Mouse (Mus musculus): ENCODE results near the gene Apbb1. TPM values are rescaled to one million over a fixed set of nuclear protein-coding genes. Genes with fewer than 3 reads are reported as not detected.
A peak's percentile ranks its signal among the peaks of the same experiment; 100 is the strongest.

Apbb1 gene
- total RNA-seq, 1 experiment from 2014 or later, result 0.64 TPM

GRCm38 (mm10) chr7:105527306-105527937, 54.0 kb downstream of the Apbb1 start:
- peak; percentile 79 for ATAC-seq (replicated peaks; ENCODE audit: low read depth, poor library complexity, severe bottlenecking)

- ATAC-seq (replicated peaks; ENCODE audit: low read depth, poor library complexity, severe bottlenecking), result 0 out of 2 replicates have a peak, but pooled peaks have one; percentile 8
Observed at GRCm38 (mm10) chr7:105524222-105524621, 57.2 kb downstream of the Apbb1 start.

GRCm38 (mm10) chr7:105520201-105520600, 61.3 kb downstream of the Apbb1 start:
- ATAC-seq (replicated peaks; ENCODE audit: low read depth, poor library complexity, severe bottlenecking), result no peak

GRCm38 (mm10) chr7:105519771-105520170, 61.7 kb downstream of the Apbb1 start:
- ATAC-seq (replicated peaks; ENCODE audit: low read depth, poor library complexity, severe bottlenecking), result no peak

- ATAC-seq (replicated peaks; ENCODE audit: low read depth, poor library complexity, severe bottlenecking), result no peak
Observed at GRCm38 (mm10) chr7:105519336-105519735, 62.1 kb downstream of the Apbb1 start.

- no peak for ATAC-seq (replicated peaks; ENCODE audit: low read depth, poor library complexity, severe bottlenecking)
Observed at GRCm38 (mm10) chr7:105516669-105517360, 64.6 kb downstream of the Apbb1 start.

GRCm38 (mm10) chr7:105515178-105515577, 66.3 kb downstream of the Apbb1 start:
- ATAC-seq (replicated peaks; ENCODE audit: low read depth, poor library complexity, severe bottlenecking), result peak; percentile 90

GRCm38 (mm10) chr7:105514561-105514960, 66.9 kb downstream of the Apbb1 start:
- no peak for ATAC-seq (replicated peaks; ENCODE audit: low read depth, poor library complexity, severe bottlenecking)

GRCm38 (mm10) chr7:105513845-105514291, 67.6 kb downstream of the Apbb1 start:
- no peak for ATAC-seq (replicated peaks; ENCODE audit: low read depth, poor library complexity, severe bottlenecking)

GRCm38 (mm10) chr7:105510143-105510542, 71.3 kb downstream of the Apbb1 start:
- no peak for ATAC-seq (replicated peaks; ENCODE audit: low read depth, poor library complexity, severe bottlenecking)

Other genes with a start within 250 kb of the Apbb1 start
- not detected in 2 replicates for gene Olfr690, start 247.5 kb downstream of the Apbb1 start, total RNA-seq (2017)
- not detected in 2 replicates for gene Olfr691, start 239.4 kb downstream of the Apbb1 start, total RNA-seq (2017)
- not detected in 2 replicates for gene Olfr692, start 213.4 kb downstream of the Apbb1 start, total RNA-seq (2017)
- not detected in 2 replicates for gene Gm5901, start 206.6 kb downstream of the Apbb1 start, total RNA-seq (2017)
- gene Fam160a2, start 181.6 kb downstream of the Apbb1 start, total RNA-seq (2017), result 9.0 and 10.0 TPM in 2 replicates
- not detected in 2 replicates for gene Cnga4, start 177.1 kb downstream of the Apbb1 start, total RNA-seq (2017)
- not detected in 2 replicates for gene Cckbr, start 155.9 kb downstream of the Apbb1 start, total RNA-seq (2017)
- 0.59 and 0.92 TPM in 2 replicates for gene Cavin3, start 99.4 kb downstream of the Apbb1 start, total RNA-seq (2017)
- 22.7 and 28.7 TPM in 2 replicates for gene Smpd1, start 27.3 kb downstream of the Apbb1 start, total RNA-seq (2017)
- gene Hpx, start 18.5 kb upstream of the Apbb1 start, total RNA-seq (2017), result not detected in 2 replicates
- 5.4 and 6.4 TPM in 2 replicates for gene Trim3, start 51.9 kb upstream of the Apbb1 start, total RNA-seq (2017)
- gene Timm10b, start 58.4 kb upstream of the Apbb1 start, total RNA-seq (2017), result 73.5 and 75.4 TPM in 2 replicates
- 28.3 and 30.8 TPM in 2 replicates for gene Arfip2, start 58.8 kb upstream of the Apbb1 start, total RNA-seq (2017)
- 0.15 and 9.0 TPM in 2 replicates for gene Gm45799, start 58.9 kb upstream of the Apbb1 start, total RNA-seq (2017)
- 1.5 and 3.0 TPM in 2 replicates for gene Dnhd1, start 69.2 kb upstream of the Apbb1 start, total RNA-seq (2017)
- gene Ilk, start 154.9 kb upstream of the Apbb1 start, total RNA-seq (2017), result 100 and 110 TPM in 2 replicates
- 26.5 and 32.6 TPM in 2 replicates for gene Rrp8, start 155.7 kb upstream of the Apbb1 start, total RNA-seq (2017)
- gene Taf10, start 162.7 kb upstream of the Apbb1 start, total RNA-seq (2017), result 179 and 220 TPM in 2 replicates
- gene Tpp1, start 170.6 kb upstream of the Apbb1 start, total RNA-seq (2017), result 18.3 and 25.7 TPM in 2 replicates
- gene Dchs1, start 206.0 kb upstream of the Apbb1 start, total RNA-seq (2017), result 0.18 TPM in 1 of 2 replicates, not detected in the other
- gene Mrpl17, start 229.4 kb upstream of the Apbb1 start, total RNA-seq (2017), result 27.6 and 53.7 TPM in 2 replicates